Mouse (Mus musculus) frontal cortex, postnatal 10 days (tissue): ENCODE data around the gene Atxn7.

Source experiments
- DNase-seq, 2 experiments: peaks; one replicate each; pipeline ENCODE4 v3.0.0; 2022; ENCODE audit warnings: low spot score in 2 of 2, mixed read lengths in 1 of 2

Gene Atxn7

DNA sequence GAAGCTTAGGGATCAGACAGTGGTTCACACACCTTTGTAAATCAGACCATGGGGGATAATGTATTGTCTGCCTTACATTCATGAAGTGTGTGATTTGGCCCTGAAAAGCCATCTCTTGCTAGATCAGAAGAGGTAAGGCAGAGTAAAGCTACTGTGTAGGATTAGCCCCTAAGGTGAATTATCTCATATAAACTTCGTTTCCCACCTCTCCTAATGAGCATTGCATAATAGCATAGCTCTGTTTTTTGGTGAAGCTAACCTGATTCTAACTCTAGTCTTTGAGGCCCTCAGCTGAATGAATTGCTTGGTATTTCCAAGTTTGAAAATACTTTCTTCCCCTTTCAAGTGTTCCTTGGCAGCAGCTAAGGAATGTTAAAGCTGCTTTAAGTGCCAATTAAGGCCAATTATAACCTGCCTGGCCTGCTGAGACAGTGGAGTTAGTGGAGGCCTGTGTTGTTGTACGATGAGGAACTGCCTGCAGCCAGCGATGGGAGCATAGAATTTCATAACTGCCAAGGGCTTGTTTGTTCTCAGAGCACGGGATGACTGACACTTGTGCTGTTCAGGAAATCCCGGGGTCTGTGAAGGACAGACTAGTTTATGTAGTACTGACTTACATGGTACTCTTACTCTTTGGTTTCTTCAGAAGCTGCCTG, 103.4 kb downstream of the Atxn7 start:
- DNase-seq: no peak

GRCm38 (mm10) chr14:14065142-14065498, 103.9 kb downstream of the Atxn7 start:
- DNase-seq: no peak

- DNase-seq: no peak
These were observed 105.0 kb downstream of the Atxn7 start for GRCm38 (mm10) chr14:14066241-14066640.

GRCm38 (mm10) chr14:14067648-14068472, 106.6 kb downstream of the Atxn7 start:
- no peak for DNase-seq

GRCm38 (mm10) chr14:14068553-14068952, 107.3 kb downstream of the Atxn7 start:
- no peak for DNase-seq

DNA sequence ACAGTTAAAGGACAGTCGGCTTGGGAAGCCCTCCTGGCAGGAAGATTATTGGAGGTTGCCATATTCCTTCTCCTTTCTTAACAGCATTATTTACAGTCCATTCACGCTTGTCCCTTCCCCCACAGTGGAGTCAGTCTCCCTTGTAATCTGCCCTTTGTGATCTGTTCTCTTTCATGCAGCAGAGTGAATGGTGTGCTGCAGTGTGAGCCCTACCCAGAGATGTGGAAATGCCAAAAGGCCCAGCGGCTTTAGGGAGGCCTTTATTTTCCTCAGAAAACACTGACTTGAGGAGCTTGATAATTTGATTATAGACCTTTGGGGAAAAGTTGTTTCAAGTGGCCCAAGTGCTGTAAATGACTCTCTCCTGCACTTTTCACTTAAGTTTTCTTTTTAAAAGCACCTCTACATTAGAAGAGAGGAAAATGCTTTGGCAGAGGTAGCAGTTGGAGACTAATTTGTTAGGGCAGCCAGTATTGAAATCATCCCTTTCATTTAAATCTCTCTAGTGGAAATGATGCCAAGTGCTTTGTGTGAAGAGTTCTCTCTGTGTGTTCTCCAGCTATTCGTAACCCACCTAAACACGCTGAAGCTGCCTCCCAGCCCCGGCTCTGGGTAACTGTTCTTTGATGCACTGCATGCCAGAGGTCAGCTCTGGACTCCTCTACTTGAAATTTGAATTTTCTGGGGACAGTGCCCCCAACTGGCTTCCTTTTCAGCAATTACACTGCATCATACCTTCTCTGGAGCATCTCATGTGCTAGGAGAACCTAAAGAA, 109.5 kb downstream of the Atxn7 start:
- DNase-seq: no peak

DNA sequence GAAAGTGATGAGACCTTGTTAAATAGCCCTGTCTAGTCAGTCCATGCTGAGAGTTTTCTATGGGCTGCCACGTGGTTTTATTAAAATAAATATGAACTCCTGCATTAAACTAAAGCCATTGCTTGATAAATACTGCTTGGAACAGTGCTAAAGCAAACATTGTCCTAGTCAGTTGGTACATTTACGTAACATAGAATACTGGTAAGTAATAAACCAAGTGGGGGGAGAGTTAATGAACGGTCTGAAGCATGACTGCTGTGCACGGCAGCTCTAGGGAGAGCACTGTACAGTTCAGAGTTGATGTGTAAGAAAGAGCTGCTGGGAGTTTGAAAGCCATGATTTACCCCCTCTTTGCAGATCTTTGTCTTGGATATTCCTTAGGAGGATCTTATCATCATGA, 110.2 kb downstream of the Atxn7 start:
- DNase-seq: no peak

- no peak for DNase-seq
These were observed 119.5 kb downstream of the Atxn7 start for GRCm38 (mm10) chr14:14080604-14081194.

GRCm38 (mm10) chr14:14083811-14084210, 122.6 kb downstream of the Atxn7 start:
- DNase-seq: no peak

DNA sequence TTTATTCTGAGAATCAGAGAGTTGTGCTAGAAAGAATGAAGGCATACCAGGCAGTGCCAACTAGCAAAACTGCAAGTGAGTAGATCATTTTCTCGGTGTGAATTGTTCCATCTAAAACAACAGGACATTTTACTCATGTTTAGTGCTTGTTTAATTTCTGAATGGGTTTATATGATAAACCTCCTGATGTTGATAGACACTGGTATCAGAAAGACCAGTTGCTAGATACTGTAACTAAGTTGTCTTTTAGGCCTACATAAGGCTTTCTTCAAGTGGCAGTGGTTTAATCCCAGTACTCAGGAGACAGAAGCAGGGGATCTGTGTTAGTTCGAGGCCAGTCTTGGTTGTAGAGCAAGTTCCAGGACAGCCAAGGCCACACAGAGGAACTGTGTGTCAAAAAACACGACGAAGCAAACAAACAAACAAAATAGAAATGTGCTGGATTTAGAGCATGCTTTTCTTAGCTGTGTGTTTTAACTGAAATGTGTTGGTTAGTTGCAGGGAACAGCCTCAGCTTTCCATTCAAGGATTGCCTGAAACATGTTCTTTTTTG, 125.5 kb downstream of the Atxn7 start:
- DNase-seq: no peak

GRCm38 (mm10) chr14:14087348-14087747, 126.1 kb downstream of the Atxn7 start:
- DNase-seq: no peak

GRCm38 (mm10) chr14:14088016-14088791, 127.0 kb downstream of the Atxn7 start:
- DNase-seq: no peak

DNA sequence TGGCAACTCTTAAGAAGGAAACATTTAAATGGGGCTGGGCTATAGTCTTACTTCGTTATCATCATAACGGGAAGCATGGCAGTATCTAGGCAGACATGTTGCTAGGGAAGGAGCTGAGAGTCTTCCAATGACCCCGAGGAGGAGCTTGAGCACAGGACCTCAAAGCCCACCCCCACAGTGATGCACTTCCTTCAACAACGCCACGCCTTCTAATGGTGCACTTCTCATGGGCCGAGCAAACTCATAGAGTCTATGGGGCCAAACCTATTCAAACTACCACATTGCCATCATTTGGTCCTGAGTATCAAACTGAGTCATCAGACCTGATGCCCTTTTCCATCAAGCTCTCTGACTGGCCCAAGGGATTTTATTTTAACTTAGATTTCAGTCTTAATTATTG, 129.3 kb downstream of the Atxn7 start:
- DNase-seq: no peak

DNA sequence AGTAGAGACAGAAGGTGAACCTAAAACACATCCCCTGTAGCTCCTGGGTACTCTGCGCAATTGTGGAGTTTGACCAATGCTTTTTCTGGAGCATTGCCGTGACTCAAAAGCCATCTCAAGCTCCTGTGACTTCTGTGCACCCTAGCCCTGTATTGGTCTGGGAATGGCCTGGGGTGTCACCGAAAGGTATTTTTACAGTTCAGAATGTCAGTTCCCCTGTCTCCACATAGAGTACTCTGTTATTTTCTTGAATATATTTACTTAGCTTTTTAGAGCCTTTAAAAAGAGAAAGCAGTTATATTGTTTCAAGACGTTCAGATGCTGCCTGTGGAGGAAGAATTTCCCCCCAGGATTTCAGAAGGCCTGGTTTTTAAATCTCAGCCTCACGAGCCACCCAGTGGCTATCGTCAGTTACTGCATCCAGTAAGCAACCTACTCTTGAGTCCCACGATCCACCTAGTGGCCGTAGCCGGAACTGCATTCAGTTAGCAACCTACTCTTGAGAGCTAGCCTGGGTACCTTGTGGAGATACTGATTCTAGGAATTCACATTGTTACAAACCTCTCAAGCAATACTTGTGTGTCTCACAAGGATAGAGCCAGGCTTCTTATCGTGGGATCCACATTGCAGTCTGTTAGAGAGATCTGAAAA, 137.2 kb downstream of the Atxn7 start:
- peak; percentile 76 to 84 for DNase-seq

DNA sequence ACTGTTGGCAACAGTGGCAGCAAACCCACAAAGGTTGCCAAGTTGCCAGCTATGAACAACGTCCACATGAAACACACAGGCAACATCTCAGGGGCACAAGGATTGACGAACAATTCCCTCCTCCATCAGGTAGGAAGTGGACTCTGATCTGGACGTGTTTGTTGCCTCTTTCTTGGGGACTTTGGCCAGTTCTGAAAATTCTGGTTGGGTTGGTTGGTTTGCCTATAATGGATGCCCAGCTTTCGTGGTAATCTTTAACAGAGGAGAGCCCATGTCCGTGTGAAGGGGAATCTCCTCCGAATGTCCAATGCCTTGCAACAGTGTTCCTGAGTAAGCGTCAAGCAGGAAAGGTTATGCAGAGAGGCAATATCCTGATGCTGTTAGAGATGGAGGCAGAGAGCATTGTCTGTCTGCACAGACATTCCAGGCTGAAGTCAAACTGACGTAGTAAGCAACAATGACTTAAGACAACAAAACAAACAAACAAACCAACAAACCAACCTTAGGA, 139.6 kb downstream of the Atxn7 start:
- DNase-seq: no peak

DNA sequence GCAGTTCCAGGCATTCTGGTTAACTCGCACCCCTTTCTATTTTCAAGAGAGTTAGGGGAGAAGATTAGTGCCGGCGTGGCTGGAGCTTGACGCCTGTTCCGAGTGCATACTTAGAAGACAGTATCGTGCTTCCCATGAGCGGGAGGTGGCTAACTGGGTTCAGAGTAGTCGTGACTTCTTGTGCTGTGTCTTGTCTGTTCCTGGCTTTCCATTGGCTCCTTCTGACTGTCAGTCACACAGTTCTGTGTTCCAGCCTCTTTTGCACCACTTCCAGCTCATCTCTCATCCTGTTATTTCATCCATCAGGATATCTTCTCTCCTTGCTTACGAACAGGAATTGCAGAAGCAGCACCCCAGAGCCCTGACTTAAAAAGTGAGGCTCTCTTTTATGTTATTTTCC, 140.1 kb downstream of the Atxn7 start:
- no peak for DNase-seq

GRCm38 (mm10) chr14:14104213-14104929, 143.1 kb downstream of the Atxn7 start:
- no peak for DNase-seq

- DNase-seq: no peak
These were observed 143.7 kb downstream of the Atxn7 start for GRCm38 (mm10) chr14:14104930-14105318.

DNA sequence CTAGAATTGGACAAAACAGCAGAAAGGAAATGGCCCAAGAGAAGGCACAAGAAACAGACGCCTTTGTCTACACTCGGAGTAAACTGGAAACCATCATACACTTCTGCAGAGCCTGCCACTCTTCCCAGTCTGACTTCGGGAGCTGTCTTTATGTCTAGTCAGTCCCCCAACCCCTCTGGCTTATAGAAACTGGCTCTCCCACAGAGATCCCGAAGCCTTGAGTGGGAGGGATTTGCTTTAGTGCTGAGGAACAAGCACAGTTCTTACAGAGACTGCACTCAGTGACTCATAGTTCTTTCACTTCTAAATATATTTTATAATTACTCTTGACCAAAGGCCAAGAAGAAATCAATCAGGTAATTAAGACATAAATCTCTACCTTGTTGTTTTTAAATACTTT, 149.5 kb downstream of the Atxn7 start:
- no peak for DNase-seq
